Mouse (Mus musculus): ENCODE measurements at regions not wholly inside any gene's neighbourhood (a gene's known extent, or its start where the extent isn't known, plus 50 kb on each side); places are given as distances from the start of the nearest gene placed in this dataset.

GRCm38 (mm10) chr1:7395527-7395926 lies 2587.8 kb downstream of the Gm37988 start:
- TF ChIP-seq CTCF (IDR thresholded peaks at IDR 0.05; ENCODE audit: low read depth, low read length), result no peak
- TF ChIP-seq EP300 (IDR thresholded peaks at IDR 0.05; ENCODE audit: insufficient read depth, low read depth, low read length), result no peak
